Mouse (Mus musculus): ENCODE results near the gene Syt2.

Gene Syt2

DNA sequence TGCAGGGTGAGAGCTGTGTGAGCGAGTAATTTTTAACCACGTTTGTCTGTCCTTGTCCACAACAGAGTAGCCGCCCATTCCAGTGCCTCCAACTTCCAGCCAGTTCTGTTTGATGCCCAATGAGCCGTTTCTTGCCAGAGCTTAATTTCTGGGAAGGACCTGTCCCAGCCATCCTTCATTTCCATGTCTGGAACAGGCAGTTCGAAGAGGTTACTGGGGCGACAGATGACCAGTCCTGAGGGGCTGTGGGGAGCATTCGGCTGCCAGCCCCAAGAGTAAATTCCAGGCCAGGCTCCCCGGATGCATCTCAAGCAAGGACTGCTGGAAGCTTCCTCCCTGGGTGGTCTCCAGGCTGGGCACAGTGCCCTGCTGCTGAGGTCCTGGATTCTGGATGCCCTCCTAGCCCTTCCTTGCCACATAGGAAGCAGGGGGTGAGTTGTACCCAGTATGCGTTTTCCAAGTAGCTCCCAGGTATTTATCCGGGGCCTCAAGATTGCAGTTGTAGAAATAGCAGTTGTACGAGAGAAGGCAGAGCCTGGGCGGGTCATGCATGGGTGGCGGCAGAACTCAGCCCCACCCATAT lies 4.9 kb downstream of the Syt2 start:
- no peak for DNase-seq (ENCODE audit: low spot score)

DNA sequence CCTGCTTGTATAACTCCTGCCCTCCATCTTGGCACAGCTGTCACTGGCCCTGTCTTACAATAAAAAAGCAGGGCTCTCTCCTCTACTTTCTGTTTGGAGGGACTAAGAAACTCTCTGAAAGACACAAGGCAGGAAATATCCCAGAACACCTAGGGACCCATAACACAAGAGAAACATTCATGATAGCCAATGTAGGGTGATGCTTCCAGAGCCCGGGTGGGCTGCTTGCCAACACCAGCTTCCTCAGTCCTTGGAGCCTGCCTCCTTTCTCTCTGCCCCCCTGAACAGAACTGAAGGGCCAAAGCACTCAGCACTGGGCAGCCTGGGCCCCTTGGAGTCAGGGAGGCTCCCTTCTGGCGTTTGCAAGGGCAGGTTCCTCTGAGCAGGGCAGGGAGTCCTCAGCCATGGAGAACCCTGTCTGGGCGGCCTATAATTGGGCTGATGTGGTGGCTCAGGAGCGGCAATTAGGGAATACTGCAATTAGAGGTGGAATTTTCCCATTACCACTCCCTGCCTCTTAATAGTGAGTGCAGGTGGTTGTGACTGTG lies 5.4 kb downstream of the Syt2 start:
- DNase-seq (ENCODE audit: low spot score): no peak

- DNase-seq (ENCODE audit: low spot score): no peak
Measured at GRCm38 (mm10) chr1:134653603-134654257, 7.3 kb downstream of the Syt2 start.

DNA sequence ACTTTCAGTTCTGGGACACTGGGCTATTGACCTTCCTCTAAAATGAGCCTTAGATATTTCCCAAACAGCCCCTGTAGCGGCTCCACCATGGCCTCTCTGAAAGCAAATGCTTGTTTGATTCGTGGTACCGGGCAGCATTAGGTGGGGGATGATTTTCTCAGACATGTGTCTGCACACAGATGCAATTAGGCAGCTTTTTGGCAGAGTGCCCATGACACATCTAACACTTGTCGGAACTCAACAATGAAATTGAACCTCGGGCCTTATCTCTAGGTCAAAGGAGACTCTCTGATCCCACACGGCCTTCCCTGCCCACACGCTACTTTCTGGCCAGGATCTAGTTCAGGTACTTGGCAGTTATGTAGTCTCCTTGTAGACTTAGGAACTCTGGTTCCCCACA lies 12.4 kb downstream of the Syt2 start:
- DNase-seq (ENCODE audit: low spot score): no peak

DNA sequence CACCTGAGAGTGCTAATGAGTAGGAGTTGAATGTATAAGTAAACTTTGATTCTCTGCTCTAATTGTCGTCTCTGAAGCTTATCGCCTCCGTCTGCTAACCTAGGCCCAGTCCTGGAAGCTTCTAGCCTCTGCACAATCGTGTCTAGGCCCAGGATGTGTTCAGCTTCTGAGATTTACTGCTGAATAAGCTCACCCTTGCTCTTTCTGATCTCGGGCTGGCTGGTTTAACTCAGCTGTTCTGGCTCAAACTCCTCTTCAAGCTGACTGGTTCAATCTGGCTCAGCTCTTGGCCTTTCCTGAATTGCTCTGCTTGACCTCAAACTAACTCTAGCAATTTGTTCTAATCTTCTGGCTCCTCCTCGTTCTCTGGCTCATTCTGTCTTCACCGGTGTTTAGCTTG lies 13.7 kb downstream of the Syt2 start:
- no peak for DNase-seq (ENCODE audit: low spot score)

- DNase-seq (ENCODE audit: low spot score): peak; percentile 12
Measured at GRCm38 (mm10) chr1:134671234-134672070, 25.0 kb downstream of the Syt2 start.

GRCm38 (mm10) chr1:134674312-134674711 lies 27.8 kb downstream of the Syt2 start:
- DNase-seq (ENCODE audit: low spot score): no peak

DNA sequence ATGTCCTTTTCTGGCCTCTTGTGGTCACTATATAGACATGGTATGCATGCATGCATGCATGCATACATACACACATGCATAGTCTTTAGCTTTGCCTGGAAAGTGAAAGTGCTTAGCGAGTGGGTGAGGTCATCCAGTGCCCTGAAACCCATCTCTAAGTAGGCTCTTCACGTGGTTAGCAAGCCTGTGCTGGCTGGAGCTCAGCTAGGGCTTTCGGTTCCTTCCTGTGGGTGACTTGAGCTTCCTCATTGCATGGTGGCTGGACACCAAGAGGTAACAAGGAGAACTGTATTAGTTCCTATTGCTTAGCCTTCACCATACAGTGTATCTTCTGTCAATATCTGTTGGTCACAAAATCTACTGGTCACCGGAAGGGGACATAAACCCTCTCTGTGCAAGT lies 33.0 kb downstream of the Syt2 start:
- no peak for DNase-seq (ENCODE audit: low spot score)

DNA sequence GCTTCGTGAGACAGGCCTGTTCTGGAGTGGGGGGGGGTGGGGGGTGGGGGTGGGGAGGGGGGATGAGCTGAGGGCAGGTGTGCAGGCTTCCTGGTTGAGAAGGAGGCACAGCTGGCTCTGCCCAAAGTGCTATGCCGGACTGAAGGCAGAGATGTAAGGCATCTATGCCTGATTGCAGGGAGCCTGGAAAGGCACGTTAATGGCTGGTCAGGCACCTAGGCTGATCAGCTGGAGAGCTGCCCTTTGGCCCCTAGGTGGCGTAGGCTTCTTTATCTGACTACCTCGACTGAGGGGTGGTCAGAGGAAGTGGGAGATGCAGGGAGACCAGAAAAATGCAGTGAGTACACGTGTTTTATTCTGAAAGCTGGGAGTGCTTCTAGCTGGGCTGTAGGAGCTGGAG lies 34.1 kb downstream of the Syt2 start:
- DNase-seq (ENCODE audit: low spot score): no peak

DNA sequence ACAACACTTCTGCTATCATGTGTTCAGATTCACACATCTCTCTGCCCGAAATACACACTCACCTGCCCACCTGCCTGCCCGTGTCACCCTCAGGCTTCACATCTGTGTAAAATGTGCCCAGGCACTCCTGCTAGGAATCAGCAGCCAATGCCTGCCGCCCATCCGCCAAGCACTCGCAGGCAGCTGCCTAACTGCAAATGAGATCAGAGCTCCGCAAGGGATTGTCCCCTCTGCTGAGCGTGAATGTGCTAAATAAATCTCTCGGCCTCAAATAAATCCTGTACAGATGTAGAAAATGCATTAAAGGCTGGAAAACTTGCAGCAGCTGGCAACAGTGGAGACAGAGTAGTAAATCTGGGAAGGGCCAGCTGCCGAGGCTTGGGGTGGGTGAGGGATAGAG lies 36.0 kb downstream of the Syt2 start:
- DNase-seq (ENCODE audit: low spot score): no peak

- no peak for DNase-seq (ENCODE audit: low spot score)
Measured at GRCm38 (mm10) chr1:134686834-134687421, 40.5 kb downstream of the Syt2 start.

DNA sequence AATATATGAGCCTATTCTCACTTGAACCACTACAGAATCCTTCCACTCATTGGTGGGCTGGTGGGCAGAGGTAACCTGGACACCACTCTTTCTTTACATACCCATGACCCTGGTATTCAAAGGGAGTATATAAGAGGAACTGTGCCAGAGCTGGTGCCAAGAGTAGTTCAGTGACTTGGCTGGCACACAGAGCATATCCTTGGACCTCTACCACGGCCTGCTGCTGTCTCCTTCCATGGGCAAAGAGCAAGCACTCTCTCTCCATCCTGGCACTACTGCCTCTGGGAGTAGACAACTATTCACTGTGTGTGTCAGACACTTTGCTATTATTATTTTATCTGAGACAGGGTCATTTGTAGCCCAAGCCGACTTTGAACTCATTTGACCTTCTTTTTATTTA lies 49.8 kb downstream of the Syt2 start:
- peak; percentile 12 for DNase-seq (ENCODE audit: low spot score)

GRCm38 (mm10) chr1:134697073-134697472 lies 50.6 kb downstream of the Syt2 start:
- DNase-seq (ENCODE audit: low spot score): no peak

GRCm38 (mm10) chr1:134697522-134698250 lies 51.2 kb downstream of the Syt2 start:
- no peak for DNase-seq (ENCODE audit: low spot score)

- no peak for DNase-seq (ENCODE audit: low spot score)
Measured at GRCm38 (mm10) chr1:134698486-134698885, 52.0 kb downstream of the Syt2 start.

DNA sequence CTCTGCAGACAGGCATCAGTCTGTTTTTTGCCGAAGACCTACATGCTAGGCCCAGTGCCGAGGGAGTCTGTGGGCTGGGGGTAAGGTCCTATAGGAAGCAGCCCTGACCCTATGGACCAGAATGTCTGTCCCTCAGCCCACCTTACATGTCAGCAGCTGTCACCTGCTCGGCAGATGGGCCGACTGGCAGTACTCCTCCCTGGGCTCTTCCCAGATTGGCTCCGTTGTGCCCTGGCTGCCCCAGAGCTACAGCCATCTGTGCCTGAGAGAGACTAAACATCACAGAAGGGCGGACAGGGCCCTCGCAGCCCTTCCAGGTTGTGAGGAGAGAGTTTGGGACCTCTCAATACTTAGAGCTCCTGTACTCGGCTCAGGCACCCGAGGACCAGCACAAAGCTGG lies 52.9 kb downstream of the Syt2 start:
- no peak for DNase-seq (ENCODE audit: low spot score)

GRCm38 (mm10) chr1:134700151-134700550 lies 53.7 kb downstream of the Syt2 start:
- no peak for DNase-seq (ENCODE audit: low spot score)

GRCm38 (mm10) chr1:134700634-134701033 lies 54.2 kb downstream of the Syt2 start:
- no peak for DNase-seq (ENCODE audit: low spot score)

DNA sequence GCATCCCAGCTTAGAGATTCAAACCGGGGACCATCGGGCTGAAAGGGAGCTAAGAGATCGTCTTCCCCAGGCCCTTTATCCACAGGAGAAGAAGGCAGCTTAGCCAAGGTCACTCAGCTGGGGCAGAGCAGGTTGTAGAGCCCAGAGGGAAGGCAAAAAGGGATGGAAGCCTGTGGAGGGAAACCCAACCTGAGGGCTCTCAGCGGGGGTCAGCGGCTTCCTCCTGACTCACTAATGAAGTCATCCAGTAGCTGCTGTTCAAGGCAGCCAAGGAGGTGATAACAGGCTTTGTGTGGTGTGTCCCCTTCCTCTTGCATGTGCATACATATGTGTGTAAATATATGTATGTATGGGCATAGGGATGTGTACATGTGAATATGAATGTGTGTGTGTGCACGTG lies 54.7 kb downstream of the Syt2 start:
- DNase-seq (ENCODE audit: low spot score): no peak

DNA sequence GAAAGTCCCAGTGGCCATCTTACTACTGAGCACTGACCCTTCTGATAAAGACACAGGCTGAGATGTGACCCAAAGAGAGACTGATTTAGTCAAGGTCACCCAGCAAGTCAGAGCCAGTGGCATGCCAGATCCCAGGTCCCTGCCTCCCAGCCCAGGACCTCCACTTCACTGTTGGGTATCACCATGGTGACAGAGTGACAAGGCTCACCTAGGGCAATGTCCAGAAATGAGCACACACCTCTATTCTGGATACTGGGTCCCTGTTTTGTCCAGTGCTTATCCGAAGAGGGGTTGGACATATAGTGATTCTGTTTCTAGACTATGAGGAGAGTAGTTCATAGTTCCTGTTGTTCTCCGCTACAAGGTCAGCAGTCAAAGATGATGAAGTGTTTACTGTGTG lies 56.8 kb downstream of the Syt2 start:
- no peak for DNase-seq (ENCODE audit: low spot score)

- peak; percentile 11 for DNase-seq (ENCODE audit: low spot score)
Measured at GRCm38 (mm10) chr1:134704396-134705306, 58.2 kb downstream of the Syt2 start.
